Mouse (Mus musculus) erythroblast, embryonic 14.5 days (primary cell): ENCODE measurements around the gene Gm11562. TPM values are rescaled to one million over a fixed set of nuclear protein-coding genes. Genes with fewer than 3 reads are reported as not detected.
"Not testable (repeated sequence)": the region's sequence is repeated elsewhere in the genome, so short reads cannot be mapped to it uniquely, and the experiment has no call there.

Source experiments
- H3K27me3 ChIP-seq: 2 replicates; pipeline ENCODE4 v1.6.1; 2012; ENCODE audit warnings: inconsistent platforms; ENCODE audit not compliant: control insufficient read depth
- H3K36me3 ChIP-seq: 2 replicates; pipeline ENCODE4 v1.6.1; 2012; ENCODE audit warnings: mild to moderate bottlenecking, inconsistent platforms; ENCODE audit not compliant: control insufficient read depth
- H3K4me1 ChIP-seq: 2 replicates; pipeline ENCODE4 v1.6.1; 2012; ENCODE audit warnings: inconsistent platforms; ENCODE audit not compliant: control insufficient read depth
- H3K4me3 ChIP-seq: replicated peaks from 2 replicates; pipeline ENCODE3; 2012; ENCODE audit warnings: moderate library complexity, mild to moderate bottlenecking, inconsistent platforms
- H3K9me3 ChIP-seq: 2 replicates; pipeline ENCODE4 v1.6.1; 2012; ENCODE audit warnings: low read length, inconsistent platforms, mixed read lengths; ENCODE audit not compliant: control insufficient read depth
- GATA1 ChIP-seq: IDR thresholded peaks from 2 replicates; pipeline ENCODE4 v1.6.1; 2012; ENCODE audit warnings: low read length, inconsistent platforms, mixed read lengths
- TAL1 ChIP-seq: IDR thresholded peaks from 3 replicates; pipeline ENCODE4 v1.6.1; 2012; ENCODE audit warnings: low read length, inconsistent platforms, mixed read lengths
- polyA plus RNA-seq: library from polyadenylated mRNA; stranded (reverse); fragments of >175 nt; gene quantifications from 2 replicates; pipeline ENCODE4 v1.2.3, GENCODE M21; 2012

Gene Gm11562
- polyA plus RNA-seq: not detected in 2 replicates

DNA sequence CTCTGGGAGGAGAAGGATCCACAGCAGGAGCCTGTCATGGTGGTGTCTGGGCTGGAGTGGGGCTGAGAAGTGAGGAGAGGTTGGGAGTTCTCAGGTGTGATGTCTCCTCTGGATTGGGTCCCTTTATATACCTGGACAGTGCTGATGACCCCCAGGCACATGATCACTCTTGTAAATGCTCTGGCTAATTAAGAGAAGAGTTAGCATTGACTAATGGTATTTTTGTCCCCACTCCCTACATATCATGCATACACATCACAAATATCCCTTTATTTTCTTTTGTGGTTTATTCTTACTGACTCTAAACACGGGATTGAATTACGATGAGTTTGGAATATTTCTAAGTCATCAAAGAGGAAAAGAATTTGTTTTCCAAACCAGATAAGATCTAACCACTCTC, at the start of gene Gm11562:
Gene Gm11562 (minus strand): TSS at position 101 of the 400 bp plus-strand sequence.
- TF ChIP-seq TAL1: no peak
- TF ChIP-seq GATA1: no peak
- Histone ChIP-seq H3K9me3 (no peaks in the 10 kb centered on the region), H3K36me3 (no peaks in the 10 kb centered on the region), H3K27me3 (no peaks in the 10 kb centered on the region), H3K4me1 (no peaks in the 10 kb centered on the region), H3K4me3 (no peak within 1 kb of the TSS)

DNA sequence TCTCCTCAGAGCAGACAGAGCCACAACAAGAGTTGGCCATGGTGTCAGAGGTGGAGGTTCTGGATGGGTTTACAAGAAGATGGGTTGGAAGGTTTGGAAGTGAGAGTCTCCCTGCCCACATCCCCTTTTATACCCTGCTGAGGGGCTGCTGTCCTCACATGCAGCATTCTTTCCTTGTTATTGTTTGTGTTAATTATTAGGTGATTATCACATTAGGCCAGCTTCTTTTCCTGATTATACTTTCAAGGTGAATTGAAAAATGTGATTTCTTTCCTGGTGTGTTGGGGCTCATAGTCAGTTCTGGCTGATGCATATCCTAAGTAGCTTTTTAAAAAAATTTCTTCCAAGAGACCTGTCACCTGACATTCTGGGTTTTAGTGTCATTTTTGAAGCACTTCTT, 45.6 kb upstream of the Gm11562 start, which contains the start of gene Krtap4-6:
Gene Krtap4-6 (minus strand): TSS at position 101 of the 400 bp plus-strand sequence.
- Histone ChIP-seq H3K27me3 (no peaks in the 10 kb centered on the region), H3K4me3 (no peak within 1 kb of the TSS)

DNA sequence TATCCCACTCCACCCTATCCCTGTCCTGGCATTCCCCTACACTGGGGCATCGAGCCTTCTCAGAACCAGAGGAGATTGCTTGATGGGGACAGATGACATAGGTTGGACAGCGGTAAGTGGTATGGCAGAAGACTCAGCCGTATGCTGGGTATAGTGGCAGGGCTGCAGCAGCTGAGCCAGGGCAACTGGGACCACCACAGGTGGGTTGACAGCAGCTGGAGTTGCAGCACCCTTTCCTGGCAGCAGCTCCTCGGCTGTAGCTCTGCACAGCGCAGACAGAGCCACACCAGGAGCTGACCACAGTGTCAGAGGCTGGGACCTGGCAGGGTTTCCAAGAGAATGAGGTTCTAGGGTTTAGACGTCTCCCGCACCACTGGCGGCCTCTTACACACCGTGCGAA, 42.6 kb upstream of the Gm11562 start:
- TF ChIP-seq GATA1 (no peak), TAL1 (no peak)
- peaks cover 8% of the 10 kb centered on the region; the same call in 1 of the 2 replicates for H3K9me3 ChIP-seq

More for the DNA sequence above, 45.6 kb upstream of the Gm11562 start, which contains the start of gene Krtap4-6:
- no peak for TF ChIP-seq GATA1
- no peak for TF ChIP-seq TAL1
- H3K9me3 ChIP-seq: peaks cover 8% of the 10 kb centered on the region; the same call in 1 of the 2 replicates
- no peaks in the 10 kb centered on the region for H3K4me1 ChIP-seq
- no peaks in the 10 kb centered on the region for H3K36me3 ChIP-seq

GRCm38 (mm10) chr11:99659256-99659655, 39.0 kb upstream of the Gm11562 start:
- Histone ChIP-seq H3K4me3 (no peak overlapping the region), H3K9me3 (peaks cover 3% of the 10 kb centered on the region; the same call in 1 of the 2 replicates), H3K27me3 (no peaks in the 10 kb centered on the region), H3K36me3 (no peaks in the 10 kb centered on the region), H3K4me1 (no peaks in the 10 kb centered on the region)
- TF ChIP-seq TAL1: no peak
- no peak for TF ChIP-seq GATA1

More for the DNA sequence above, 42.6 kb upstream of the Gm11562 start:
- H3K4me3 ChIP-seq: no peak overlapping the region
- H3K36me3 ChIP-seq: no peaks in the 10 kb centered on the region
- no peaks in the 10 kb centered on the region for H3K27me3 ChIP-seq
- no peaks in the 10 kb centered on the region for H3K4me1 ChIP-seq

DNA sequence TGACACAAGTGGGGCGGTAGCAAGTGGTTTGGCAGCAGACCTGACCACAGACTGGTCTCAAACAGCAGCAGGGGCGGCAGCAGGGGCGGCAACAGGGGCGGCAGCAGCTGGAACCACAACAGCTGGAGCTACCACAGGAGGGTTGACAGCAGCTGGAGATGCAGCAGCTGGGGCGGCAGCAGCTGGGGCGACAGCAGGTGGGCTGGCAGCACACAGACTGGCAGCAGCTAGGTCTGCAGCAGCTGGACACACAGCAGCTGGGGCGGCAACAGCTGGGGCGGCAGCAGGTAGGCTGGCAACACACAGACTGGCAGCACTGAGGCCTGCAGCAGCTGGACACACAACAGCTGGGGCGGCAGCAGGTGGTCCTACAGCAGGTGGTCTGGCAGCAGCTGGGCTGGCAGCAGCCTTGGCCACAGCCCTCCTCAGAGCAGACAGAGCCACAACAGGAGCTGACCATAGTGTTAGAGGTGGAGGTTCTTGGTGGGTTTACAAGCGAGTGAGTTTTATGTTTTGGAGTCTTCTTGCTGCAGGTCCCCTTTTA, 38.3 kb upstream of the Gm11562 start, which contains the start of gene Gm11563:
Gene Gm11563 (minus strand): TSS at position 494 of the 544 bp plus-strand sequence.
- not testable (repeated sequence) for H3K4me1 ChIP-seq, H3K4me3 ChIP-seq, H3K36me3 ChIP-seq, H3K9me3 ChIP-seq, H3K27me3 ChIP-seq

DNA sequence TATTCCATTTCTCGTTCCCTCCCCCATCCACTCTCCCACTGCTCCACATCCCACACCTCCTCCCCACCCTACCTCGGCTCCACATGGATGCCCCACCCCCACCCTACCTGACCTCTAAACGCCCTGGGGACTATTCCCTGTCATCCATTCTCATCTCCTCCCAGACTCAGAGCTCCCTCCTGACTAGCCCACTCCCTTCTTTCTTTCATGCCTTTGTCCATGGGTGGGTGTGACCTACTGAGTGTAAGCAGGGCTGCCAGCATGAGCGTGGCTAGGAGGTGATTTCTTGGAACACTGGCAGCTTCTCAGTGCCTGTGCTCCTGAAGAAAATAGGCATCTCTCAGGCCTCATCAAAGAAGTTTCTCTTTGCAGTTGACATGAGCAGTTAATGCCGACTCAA, 36.8 kb upstream of the Gm11562 start:
- Histone ChIP-seq H3K9me3 (no peaks in the 10 kb centered on the region; the same call in 1 of the 2 replicates), H3K4me1 (no peaks in the 10 kb centered on the region), H3K27me3 (no peaks in the 10 kb centered on the region), H3K4me3 (no peak overlapping the region), H3K36me3 (no peaks in the 10 kb centered on the region)
- TF ChIP-seq GATA1 (no peak), TAL1 (no peak)

DNA sequence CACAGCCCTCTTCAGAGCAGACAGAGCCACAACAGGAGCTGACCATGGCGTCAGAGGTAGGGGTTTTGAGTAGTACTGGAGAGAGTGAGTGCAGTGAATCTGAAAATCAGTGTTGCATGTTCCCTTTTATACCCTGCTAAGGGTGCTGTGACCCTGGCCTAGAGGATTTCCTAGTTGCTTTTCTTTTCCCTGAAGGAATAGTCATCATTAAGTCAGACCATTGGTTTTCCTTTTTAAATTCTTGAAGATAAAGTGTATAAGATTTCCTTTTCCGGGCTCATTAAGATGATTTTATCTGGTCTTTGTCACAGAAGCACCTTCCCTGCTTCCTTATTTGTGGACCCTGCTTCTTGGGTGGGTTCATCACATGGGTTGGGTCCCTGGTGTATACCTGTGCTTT, 29.9 kb upstream of the Gm11562 start, which contains the start of gene Gm11555:
Gene Gm11555 (minus strand): TSS at position 101 of the 400 bp plus-strand sequence.
- no peaks in the 10 kb centered on the region for H3K27me3 ChIP-seq
- no peaks in the 10 kb centered on the region for H3K4me1 ChIP-seq
- no peaks in the 10 kb centered on the region for H3K36me3 ChIP-seq
- peaks cover 5% of the 10 kb centered on the region; the same call in 1 of the 2 replicates for H3K9me3 ChIP-seq
- H3K4me3 ChIP-seq: no peak within 1 kb of the TSS
- TF ChIP-seq TAL1 (no peak), GATA1 (no peak)

DNA sequence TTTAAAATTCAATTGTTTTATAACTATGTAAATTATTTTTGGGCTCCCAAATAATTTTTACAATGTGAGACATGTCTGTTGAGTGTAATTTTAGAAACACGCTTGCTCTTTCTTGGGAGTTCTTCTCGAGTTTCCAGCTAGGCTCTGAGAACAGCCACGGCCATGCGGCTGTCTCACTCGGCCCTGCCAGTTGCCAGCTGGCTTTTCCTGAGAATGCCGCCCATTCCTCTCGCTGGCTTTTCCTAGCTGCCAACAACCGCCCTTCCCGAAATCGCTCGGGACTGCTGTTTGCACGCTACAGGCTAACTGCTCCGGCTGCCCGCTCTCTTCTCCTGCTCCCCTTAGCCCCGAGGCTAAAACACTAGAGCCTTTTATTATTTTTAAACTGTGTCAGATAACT, 26.2 kb upstream of the Gm11562 start:
- TF ChIP-seq GATA1 (no peak), TAL1 (no peak)
- Histone ChIP-seq H3K27me3 (no peaks in the 10 kb centered on the region), H3K36me3 (no peaks in the 10 kb centered on the region), H3K4me3 (no peak overlapping the region), H3K9me3 (peaks cover 8% of the 10 kb centered on the region; the same call in 1 of the 2 replicates), H3K4me1 (no peaks in the 10 kb centered on the region)

DNA sequence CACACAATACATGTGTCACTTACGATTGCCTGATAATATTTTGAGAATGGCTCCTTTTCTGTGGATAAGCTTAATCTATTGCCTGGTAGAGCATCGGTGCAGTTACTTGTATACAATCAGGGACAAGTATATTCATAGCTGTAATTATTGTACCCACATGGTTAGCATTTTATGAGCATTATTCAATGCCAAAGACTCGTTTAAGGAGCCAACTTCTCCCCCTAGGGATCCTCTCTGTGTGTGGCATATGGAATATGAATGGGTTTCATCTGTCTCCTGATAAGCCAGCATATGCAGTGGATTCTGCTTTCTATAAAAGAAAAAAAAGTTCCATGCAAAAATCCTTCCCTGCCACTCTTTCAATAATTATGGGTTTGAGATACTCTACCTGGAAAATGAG, 24.1 kb upstream of the Gm11562 start:
- TF ChIP-seq GATA1: no peak
- H3K27me3 ChIP-seq: no peaks in the 10 kb centered on the region
- H3K36me3 ChIP-seq: no peaks in the 10 kb centered on the region
- no peaks in the 10 kb centered on the region for H3K4me1 ChIP-seq
- H3K4me3 ChIP-seq: no peak overlapping the region
- peaks cover 5% of the 10 kb centered on the region; the same call in 1 of the 2 replicates for H3K9me3 ChIP-seq

GRCm38 (mm10) chr11:99643635-99644139, 23.5 kb upstream of the Gm11562 start, which contains the start of gene Krtap4-7:
Gene Krtap4-7 (minus strand): TSS chr11:99644089.
- not testable (repeated sequence) for H3K9me3 ChIP-seq, H3K27me3 ChIP-seq, H3K36me3 ChIP-seq, H3K4me3 ChIP-seq, H3K4me1 ChIP-seq
